Mouse (Mus musculus) right cerebral cortex, postnatal 4 days (tissue): ENCODE measurements around the gene Triap1.
"Not testable (repeated sequence)": the region's sequence is repeated elsewhere in the genome, so short reads cannot be mapped to it uniquely, and the experiment has no call there.

Source experiments
- DNase-seq: peaks from one replicate; pipeline ENCODE4 v3.0.0-alpha.2; 2022

Gene Triap1

GRCm38 (mm10) chr5:115340577-115341313, at the start of gene Triap1, which contains the start of gene Gatc:
Triap1 (plus strand) TSS chr5:115341225.
Gatc (minus strand) TSS chr5:115341178.
- peak; percentile 94 for DNase-seq

- no peak for DNase-seq
These were observed 46.9 kb upstream of the Triap1 start for GRCm38 (mm10) chr5:115294173-115294572.

- DNase-seq: no peak
These were observed 44.7 kb upstream of the Triap1 start for GRCm38 (mm10) chr5:115296347-115296746.

- DNase-seq: peak; percentile 70
These were observed 40.8 kb upstream of the Triap1 start for GRCm38 (mm10) chr5:115300035-115300744.

- DNase-seq: peak; percentile 100
These were observed 40.0 kb upstream of the Triap1 start, which contains the start of gene Dynll1 for GRCm38 (mm10) chr5:115300792-115301614. Dynll1 (minus strand) TSS chr5:115300999.

- no peak for DNase-seq
These were observed 39.4 kb upstream of the Triap1 start for GRCm38 (mm10) chr5:115301615-115302014.

- DNase-seq: not testable (repeated sequence)
These were observed 38.8 kb upstream of the Triap1 start for GRCm38 (mm10) chr5:115302190-115302589.

- DNase-seq: no peak
These were observed 28.7 kb upstream of the Triap1 start for GRCm38 (mm10) chr5:115312354-115312753.

GRCm38 (mm10) chr5:115312816-115313667, 28.0 kb upstream of the Triap1 start:
- no peak for DNase-seq

- no peak for DNase-seq
These were observed 27.4 kb upstream of the Triap1 start for GRCm38 (mm10) chr5:115313668-115313943.

GRCm38 (mm10) chr5:115316968-115317644, 23.9 kb upstream of the Triap1 start:
- DNase-seq: no peak

GRCm38 (mm10) chr5:115317645-115318328, 23.2 kb upstream of the Triap1 start:
- DNase-seq: no peak

- peak; percentile 58 for DNase-seq
These were observed 21.8 kb upstream of the Triap1 start for GRCm38 (mm10) chr5:115319004-115319940.

GRCm38 (mm10) chr5:115326256-115326831, 14.7 kb upstream of the Triap1 start:
- DNase-seq: no peak

- DNase-seq: peak; percentile 97
These were observed 14.0 kb upstream of the Triap1 start, which contains the start of gene Srsf9 for GRCm38 (mm10) chr5:115326875-115327609. Srsf9 (plus strand) TSS chr5:115327177.

GRCm38 (mm10) chr5:115327610-115328548, 13.1 kb upstream of the Triap1 start:
- DNase-seq: peak; percentile 46

- no peak for DNase-seq
These were observed 10.1 kb upstream of the Triap1 start for GRCm38 (mm10) chr5:115330955-115331354.

GRCm38 (mm10) chr5:115333626-115334025, 7.4 kb upstream of the Triap1 start:
- DNase-seq: no peak
